Mouse (Mus musculus) CH12.LX (cell line): Measurements from ENCODE around the gene Spag17. TPM values are rescaled to one million over a fixed set of nuclear protein-coding genes. Genes with fewer than 3 reads are reported as not detected.
A peak's percentile ranks its signal among the peaks of the same experiment; 100 is the strongest.

Experiments used
- DNase-seq: peaks from one replicate; pipeline ENCODE4 v3.0.0-alpha.2; 2013; ENCODE audit errors: extremely low read depth
- H3K27ac ChIP-seq: 2 replicates; pipeline ENCODE4 v1.5.1; 2012; ENCODE audit warnings: low read depth, mild to moderate bottlenecking, control low read depth, moderate library complexity; ENCODE audit not compliant: insufficient read depth
- H3K27me3 ChIP-seq: replicated peaks from 2 replicates; pipeline ENCODE3; 2012; ENCODE audit warnings: inconsistent platforms
- H3K36me3 ChIP-seq, 2 experiments: replicated peaks in 1 of 2; 2 replicates each; pipeline versions ENCODE3 to v1.6.1; 2012; ENCODE audit warnings: inconsistent platforms in 1 of 2, low read length in 1 of 2, mild to moderate bottlenecking in 1 of 2, mixed read lengths in 1 of 2, moderate library complexity in 1 of 2; ENCODE audit not compliant: control insufficient read depth in 1 of 2, insufficient read depth in 1 of 2
- H3K4me1 ChIP-seq, 2 experiments: 2 replicates each; pipeline ENCODE4 v1.6.1; 2012; ENCODE audit warnings: inconsistent platforms in 1 of 2, moderate library complexity in 1 of 2; ENCODE audit not compliant: insufficient read depth in 2 of 2, control insufficient read depth in 1 of 2
- H3K4me2 ChIP-seq: 2 replicates; pipeline ENCODE4 v1.6.1; 2012; ENCODE audit warnings: low read depth, mild to moderate bottlenecking, control low read depth; ENCODE audit not compliant: poor library complexity, insufficient read depth, severe bottlenecking
- H3K4me3 ChIP-seq, 3 experiments: fragments of 150-350 bp in 1 of 3; sonication (generic) in 1 of 3; replicated peaks in 1 of 3; 2 replicates each; pipeline versions ENCODE3 to v1.5.1; 2011 to 2012; ENCODE audit warnings: low read depth in 2 of 3, low read length in 2 of 3, mild to moderate bottlenecking in 2 of 3, moderate library complexity in 2 of 3, control low read depth in 1 of 3, improper control_type of control experiment in 1 of 3, inconsistent platforms in 1 of 3, mixed read lengths in 1 of 3; ENCODE audit not compliant: poor library complexity in 1 of 3
- H3K79me2 ChIP-seq: replicated peaks from 2 replicates; pipeline ENCODE4 v1.6.1; 2012; ENCODE audit warnings: mild to moderate bottlenecking, moderate library complexity; ENCODE audit not compliant: control insufficient read depth, poor library complexity, insufficient read depth, severe bottlenecking; ENCODE audit errors: extremely low read depth
- H3K9ac ChIP-seq: 2 replicates; pipeline ENCODE4 v1.6.1; 2012; ENCODE audit warnings: low read depth, mild to moderate bottlenecking, control low read depth, moderate library complexity; ENCODE audit not compliant: insufficient read depth
- H3K9me3 ChIP-seq: replicated peaks from 2 replicates; pipeline ENCODE3; 2012; ENCODE audit warnings: low read length, inconsistent platforms, mixed read lengths
- CHD1 ChIP-seq: IDR thresholded peaks from 2 replicates; pipeline ENCODE4 v1.6.1; 2012; ENCODE audit warnings: low read depth, low read length, improper control_type of control experiment, inconsistent platforms
- CHD2 ChIP-seq: IDR thresholded peaks from 2 replicates; pipeline ENCODE4 v1.6.1; 2011; ENCODE audit warnings: low read length, improper control_type of control experiment
- E2F4 ChIP-seq: IDR thresholded peaks from 2 replicates; pipeline ENCODE4 v1.6.1; 2011; ENCODE audit warnings: low read depth, low read length, improper control_type of control experiment; ENCODE audit not compliant: insufficient replicate concordance
- EP300 ChIP-seq: IDR thresholded peaks from 2 replicates; pipeline ENCODE4 v1.6.1; 2011; ENCODE audit warnings: low read length, improper control_type of control experiment
- ETS1 ChIP-seq: conservative IDR thresholded peaks from 2 replicates; pipeline ENCODE4 v1.6.1; 2012; ENCODE audit warnings: low read depth, mild to moderate bottlenecking, inconsistent platforms, low read length, improper control_type of control experiment, moderate library complexity
- GABPA ChIP-seq: IDR thresholded peaks from 2 replicates; pipeline ENCODE4 v1.6.1; 2012; ENCODE audit warnings: low read depth, low read length, improper control_type of control experiment, inconsistent platforms; ENCODE audit not compliant: insufficient replicate concordance
- HCFC1 ChIP-seq: IDR thresholded peaks from 2 replicates; pipeline ENCODE4 v1.6.1; 2012; ENCODE audit warnings: low read depth, mild to moderate bottlenecking, inconsistent platforms, low read length, improper control_type of control experiment
- IRF4 ChIP-seq: IDR thresholded peaks from 2 replicates; pipeline ENCODE4 v1.6.1; 2014; ENCODE audit warnings: low read depth, mild to moderate bottlenecking, inconsistent platforms, low read length, improper control_type of control experiment
- JUND ChIP-seq: conservative IDR thresholded peaks from 2 replicates; pipeline ENCODE4 v1.6.1; 2011; ENCODE audit warnings: low read depth, low read length, improper control_type of control experiment
- MAX ChIP-seq: IDR thresholded peaks from 2 replicates; pipeline ENCODE4 v1.6.1; 2011; ENCODE audit warnings: low read length, improper control_type of control experiment
- MAZ ChIP-seq: IDR thresholded peaks from 2 replicates; pipeline ENCODE4 v1.6.1; 2012; ENCODE audit warnings: low read depth, mild to moderate bottlenecking, inconsistent platforms, low read length, improper control_type of control experiment, moderate library complexity
- MXI1 ChIP-seq: IDR thresholded peaks from 2 replicates; pipeline ENCODE4 v1.6.1; 2011; ENCODE audit warnings: mild to moderate bottlenecking, low read depth, low read length, improper control_type of control experiment
- MYC ChIP-seq: IDR thresholded peaks from 2 replicates; pipeline ENCODE4 v1.6.1; 2011; ENCODE audit warnings: low read depth, mild to moderate bottlenecking, improper control_type of control experiment, low read length
- NRF1 ChIP-seq: IDR thresholded peaks from 2 replicates; pipeline ENCODE4 v1.6.1; 2014; ENCODE audit warnings: low read depth, mild to moderate bottlenecking, inconsistent platforms, low read length, improper control_type of control experiment, moderate library complexity
- POLR2A ChIP-seq: IDR thresholded peaks from 2 replicates; pipeline ENCODE4 v1.6.1; 2011; ENCODE audit warnings: low read depth, mild to moderate bottlenecking, improper control_type of control experiment, low read length
- POLR2AphosphoS2 ChIP-seq: IDR thresholded peaks from 2 replicates; pipeline ENCODE4 v1.6.1; 2011; ENCODE audit warnings: low read depth, low read length, improper control_type of control experiment
- RAD21 ChIP-seq: IDR thresholded peaks from 2 replicates; pipeline ENCODE4 v1.6.1; 2011; ENCODE audit warnings: low read depth, mild to moderate bottlenecking, low read length, improper control_type of control experiment, moderate library complexity
- RCOR1 ChIP-seq: conservative IDR thresholded peaks from 2 replicates; pipeline ENCODE4 v1.6.1; 2012; ENCODE audit warnings: low read depth, mild to moderate bottlenecking, inconsistent platforms, low read length, improper control_type of control experiment
- SIN3A ChIP-seq: IDR thresholded peaks from 2 replicates; pipeline ENCODE4 v1.6.1; 2012; ENCODE audit warnings: low read length, improper control_type of control experiment, inconsistent platforms
- SMC3 ChIP-seq: IDR thresholded peaks from 2 replicates; pipeline ENCODE4 v1.6.1; 2011; ENCODE audit warnings: low read depth, low read length, improper control_type of control experiment
- TBP ChIP-seq: conservative IDR thresholded peaks from 2 replicates; pipeline ENCODE4 v1.6.1; 2011; ENCODE audit warnings: low read depth, low read length, improper control_type of control experiment
- TCF12 ChIP-seq: IDR thresholded peaks from 2 replicates; pipeline ENCODE4 v1.6.1; 2014; ENCODE audit warnings: low read depth, mild to moderate bottlenecking, inconsistent platforms, low read length, improper control_type of control experiment
- USF1 ChIP-seq: IDR thresholded peaks from 2 replicates; pipeline ENCODE4 v1.6.1; 2014; ENCODE audit warnings: low read depth, mild to moderate bottlenecking, inconsistent platforms, low read length, improper control_type of control experiment
- ZKSCAN1 ChIP-seq: IDR thresholded peaks from 2 replicates; pipeline ENCODE4 v1.6.1; 2012; ENCODE audit warnings: low read depth, inconsistent platforms, low read length, improper control_type of control experiment, borderline replicate concordance
- ZMIZ1 ChIP-seq: IDR thresholded peaks from 2 replicates; pipeline ENCODE4 v1.6.1; 2012; ENCODE audit warnings: low read depth, mild to moderate bottlenecking, inconsistent platforms, low read length, improper control_type of control experiment
- ZNF384 ChIP-seq: IDR thresholded peaks from 2 replicates; pipeline ENCODE4 v1.6.1; 2012; ENCODE audit warnings: low read depth, low read length, improper control_type of control experiment, inconsistent platforms
- dilution Hi-C: fragments of 300-500 bp; cut with MboI; formaldehyde crosslinking; loops from 2 replicates; pipeline ENCODE4 v1.14.3; 2020; ENCODE audit warnings: low sequenced_read_pairs; ENCODE audit not compliant: extremely low pct_unique_long_range_greater_than_20kb, extremely low pct_ligation_motif_present
- in situ Hi-C: fragments of 300-500 bp; cut with MboI; formaldehyde crosslinking; loops from 3 replicates; pipeline ENCODE4 v1.14.3; 2019; ENCODE audit warnings: low sequenced_read_pairs, low pct_ligation_motif_present, low pct_unique_long_range_greater_than_20kb, mixed read lengths
- polyA plus RNA-seq: library from polyadenylated mRNA; unstranded; fragments of >175 nt; gene quantifications from 2 replicates; pipeline ENCODE4 v1.2.1, GENCODE M21; 2012; ENCODE audit warnings: low read depth; ENCODE audit not compliant: insufficient read length
- total RNA-seq, 2 experiments: library from RNA; depleted of rRNA; stranded (reverse); fragments of 300-350 nt in 1 of 2; fragments of >200 nt in 1 of 2; gene quantifications; 2 replicates each; pipeline ENCODE4 v1.2.3; 2012 to 2014

Gene Spag17
- total and polyA plus RNA-seq, 3 experiments, result not detected

DNA sequence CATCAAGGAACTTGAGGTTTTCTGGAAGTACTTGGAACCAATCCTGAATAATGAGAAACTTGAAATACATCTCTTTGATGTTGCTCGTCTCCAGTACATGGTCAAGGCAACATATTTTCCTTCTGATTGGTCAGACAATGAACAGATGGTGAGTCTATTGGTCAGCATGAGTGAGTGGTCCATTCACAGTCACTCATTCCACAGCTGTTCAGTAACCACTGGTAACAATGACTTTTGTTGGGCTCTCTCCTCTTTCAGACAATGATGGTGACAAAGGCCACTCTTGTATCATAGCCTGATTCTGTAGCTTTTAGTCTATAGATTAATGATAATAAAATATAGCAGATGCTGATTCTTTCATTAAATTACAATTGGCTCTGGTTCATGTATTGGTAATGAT is 119.5 kb downstream of the Spag17 start:
- Histone ChIP-seq H3K9me3 (peaks cover 1% of the 10 kb centered on the region), H3K79me2 (no peaks in the 10 kb centered on the region), H3K27ac (no peak overlapping the region), H3K9ac (no peak overlapping the region), H3K4me3 (no peak overlapping the region), H3K36me3 (no peaks in the 10 kb centered on the region), H3K4me1 (peaks cover 0 to 3% of the 10 kb centered on the region in 2 experiments; a peak in 2 of 4 replicates), H3K4me2 (no peak overlapping the region), H3K27me3 (no peaks in the 10 kb centered on the region)
- TF ChIP-seq SMC3 (no peak), MXI1 (no peak), MYC (no peak), SIN3A (no peak), RAD21 (no peak), NRF1 (no peak), USF1 (no peak), MAZ (no peak), EP300 (no peak), GABPA (no peak), ZMIZ1 (no peak), CHD2 (no peak), ZNF384 (no peak), POLR2AphosphoS2 (no peak)
- no peak for DNase-seq
- in situ Hi-C loops (no loop called here), dilution Hi-C loops (no loop called here)

DNA sequence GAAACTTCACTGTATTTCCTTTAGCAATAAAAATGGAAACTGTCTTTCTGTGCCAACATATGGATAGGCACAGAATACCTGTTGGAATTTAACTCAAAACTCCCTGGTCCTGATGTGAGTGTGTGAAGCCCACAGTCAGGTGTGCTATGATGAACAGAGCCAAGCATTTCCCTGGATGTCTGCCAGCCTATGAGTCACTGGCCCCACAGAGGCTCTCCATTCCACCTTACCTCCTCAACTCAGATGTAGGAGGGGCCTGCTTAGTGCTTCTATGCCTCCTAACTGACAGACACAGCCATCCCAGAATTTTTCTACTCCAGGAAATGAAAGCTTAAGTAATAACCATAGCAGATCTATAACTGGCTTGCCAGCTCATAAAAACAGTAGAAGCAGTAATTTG is 124.6 kb downstream of the Spag17 start:
- no peaks in the 10 kb centered on the region for H3K36me3 ChIP-seq
- no peak overlapping the region for H3K4me2 ChIP-seq
- TF ChIP-seq RAD21, result no peak
- no peak overlapping the region for H3K9ac ChIP-seq
- peaks cover 5 to 10% of the 10 kb centered on the region in 2 experiments for H3K4me1 ChIP-seq
- no peak for DNase-seq
- H3K27me3 ChIP-seq, result no peaks in the 10 kb centered on the region
- no peak overlapping the region for H3K27ac ChIP-seq
- H3K9me3 ChIP-seq, result no peaks in the 10 kb centered on the region
- in situ Hi-C loops, result no loop called here
- H3K79me2 ChIP-seq, result no peaks in the 10 kb centered on the region
- dilution Hi-C loops, result no loop called here
- no peak overlapping the region for H3K4me3 ChIP-seq

DNA sequence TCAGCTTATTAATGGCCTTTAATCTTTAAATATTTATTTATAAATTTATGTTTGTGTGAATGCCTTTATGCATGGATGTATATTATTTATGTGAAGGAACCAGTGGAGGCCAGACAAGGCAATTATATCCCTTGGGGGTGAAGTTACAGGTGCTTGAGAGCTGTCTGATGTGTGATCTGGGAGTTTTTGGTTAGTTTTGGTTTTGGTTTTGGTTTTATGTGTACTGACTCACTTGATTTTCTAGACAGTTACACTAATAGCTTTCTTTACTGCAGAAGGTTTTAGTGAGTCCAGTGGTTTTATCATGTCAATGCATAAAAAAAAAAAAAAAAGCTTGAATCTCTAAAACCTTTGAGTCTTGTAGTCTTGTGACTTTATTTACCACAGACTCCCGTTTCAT is 128.9 kb downstream of the Spag17 start:
- Histone ChIP-seq H3K4me2 (no peak overlapping the region; the same call in 1 of the 2 replicates), H3K79me2 (no peaks in the 10 kb centered on the region), H3K9me3 (no peaks in the 10 kb centered on the region), H3K36me3 (no peaks in the 10 kb centered on the region), H3K9ac (no peak overlapping the region), H3K27ac (no peak overlapping the region), H3K4me1 (peaks cover 3 to 11% of the 10 kb centered on the region in 2 experiments; a peak in 2 of 4 replicates), H3K27me3 (no peaks in the 10 kb centered on the region), H3K4me3 (no peak overlapping the region)
- dilution Hi-C loops (no loop called here), in situ Hi-C loops (no loop called here)
- DNase-seq, result peak; percentile 21
- no peak for TF ChIP-seq SMC3
- TF ChIP-seq MAX, result no peak
- no peak for TF ChIP-seq CHD1
- no peak for TF ChIP-seq ZMIZ1
- peak; percentile 63 for TF ChIP-seq ZNF384
- no peak for TF ChIP-seq TBP
- TF ChIP-seq IRF4, result peak; percentile 76
- TF ChIP-seq HCFC1, result no peak
- no peak for TF ChIP-seq USF1
- no peak for TF ChIP-seq RCOR1
- TF ChIP-seq POLR2A, result no peak
- no peak for TF ChIP-seq TCF12
- no peak for TF ChIP-seq ETS1
- no peak for TF ChIP-seq MXI1
- TF ChIP-seq CHD2, result no peak
- no peak for TF ChIP-seq E2F4
- TF ChIP-seq MAZ, result no peak
- TF ChIP-seq POLR2AphosphoS2, result no peak
- no peak for TF ChIP-seq ZKSCAN1
- no peak for TF ChIP-seq NRF1
- TF ChIP-seq RAD21, result no peak
- TF ChIP-seq JUND, result no peak
